Mouse (Mus musculus) small intestine, adult 2 months (tissue): ENCODE results near the gene Itih5.

Source experiments
- CTCF ChIP-seq: fragments of 200-500 bp; IDR thresholded peaks from 2 replicates; pipeline ENCODE4 v1.5.1; 2012; ENCODE audit warnings: low read depth, mild to moderate bottlenecking, control low read depth, inconsistent platforms, low read length, moderate library complexity, mixed read lengths; ENCODE audit not compliant: insufficient replicate concordance, insufficient read length; ENCODE audit errors: extremely low read depth
- POLR2A ChIP-seq: fragments of 200-500 bp; IDR thresholded peaks from 2 replicates; pipeline ENCODE4 v1.6.1; 2012; ENCODE audit warnings: low read depth, mild to moderate bottlenecking, control low read depth, inconsistent platforms, low read length, moderate library complexity

DNA sequence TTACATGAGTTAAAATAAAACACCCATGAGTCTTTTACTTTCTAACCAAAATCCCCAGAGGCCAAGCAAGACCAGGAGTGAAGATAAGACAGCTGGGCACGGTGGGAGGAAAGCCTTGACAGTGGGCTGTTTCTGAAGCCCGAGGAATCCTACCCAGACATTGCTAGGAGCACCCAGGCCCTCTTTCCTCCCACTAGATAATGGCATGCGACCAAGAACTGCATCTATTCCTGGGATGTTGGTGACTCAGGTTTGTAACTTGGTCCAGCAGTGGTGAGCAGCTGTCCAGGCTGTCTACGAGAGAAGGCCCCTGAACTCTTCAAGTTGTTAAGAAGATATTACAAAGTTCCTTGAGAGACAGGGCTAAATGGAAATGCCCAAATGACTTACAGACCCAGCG, 112.5 kb downstream of the Itih5 start:
- no peak for TF ChIP-seq CTCF
- no peak for TF ChIP-seq POLR2A
